Mouse (Mus musculus) cerebellum, adult 18-20 months (tissue): Measurements from ENCODE around the gene Lmna.

Source experiments
- DNase-seq, 2 experiments: peaks; one replicate each; pipeline ENCODE4 v3.0.0; 2021

The Lmna gene

GRCm38 (mm10) chr3:88538271-88539145, 28.8 kb upstream of the Lmna start:
- no peak for DNase-seq

- DNase-seq = no peak
Measured at GRCm38 (mm10) chr3:88537146-88537545, 27.4 kb upstream of the Lmna start.

GRCm38 (mm10) chr3:88536103-88536930, 26.6 kb upstream of the Lmna start:
- DNase-seq = peak; percentile 79 to 85

GRCm38 (mm10) chr3:88535527-88535926, 25.8 kb upstream of the Lmna start:
- DNase-seq = no peak

GRCm38 (mm10) chr3:88535005-88535404, 25.2 kb upstream of the Lmna start:
- DNase-seq = no peak

GRCm38 (mm10) chr3:88533706-88534105, 23.9 kb upstream of the Lmna start:
- no peak for DNase-seq

GRCm38 (mm10) chr3:88532689-88533511, 23.1 kb upstream of the Lmna start:
- DNase-seq = no peak

- DNase-seq = no peak
Measured at GRCm38 (mm10) chr3:88532299-88532674, 22.5 kb upstream of the Lmna start, which contains the start of gene Mex3a. TSS of gene Mex3a (plus strand) at chr3:88532395.

GRCm38 (mm10) chr3:88531348-88532298, 21.9 kb upstream of the Lmna start:
- DNase-seq = peak; percentile 85 to 90

GRCm38 (mm10) chr3:88530082-88530864, 20.5 kb upstream of the Lmna start:
- no peak for DNase-seq

- DNase-seq = no peak
Measured at GRCm38 (mm10) chr3:88529204-88530000, 19.6 kb upstream of the Lmna start.

GRCm38 (mm10) chr3:88528646-88529045, 18.9 kb upstream of the Lmna start:
- DNase-seq = no peak

- no peak for DNase-seq
Measured at GRCm38 (mm10) chr3:88527565-88527964, 17.8 kb upstream of the Lmna start.

GRCm38 (mm10) chr3:88526157-88527131, 16.7 kb upstream of the Lmna start:
- DNase-seq = peak; percentile 86 to 90

- DNase-seq = no peak
Measured at GRCm38 (mm10) chr3:88525021-88525420, 15.3 kb upstream of the Lmna start.

- no peak for DNase-seq
Measured at GRCm38 (mm10) chr3:88523027-88523426, 13.3 kb upstream of the Lmna start.

GRCm38 (mm10) chr3:88521803-88522331, 12.1 kb upstream of the Lmna start:
- DNase-seq = peak; percentile 61

GRCm38 (mm10) chr3:88521156-88521555, 11.4 kb upstream of the Lmna start:
- DNase-seq = no peak
